Mouse (Mus musculus) embryo, embryonic 10.5 days (tissue): ENCODE measurements at regions not wholly inside any gene's neighbourhood (a gene's known extent, or its start where the extent isn't known, plus 50 kb on each side); places are given as distances from the start of the nearest gene placed in this dataset.

Experiments
- DNase-seq: peaks from one replicate; pipeline ENCODE4 v3.0.0-alpha.2; 2015; ENCODE audit warnings: low spot score

DNA sequence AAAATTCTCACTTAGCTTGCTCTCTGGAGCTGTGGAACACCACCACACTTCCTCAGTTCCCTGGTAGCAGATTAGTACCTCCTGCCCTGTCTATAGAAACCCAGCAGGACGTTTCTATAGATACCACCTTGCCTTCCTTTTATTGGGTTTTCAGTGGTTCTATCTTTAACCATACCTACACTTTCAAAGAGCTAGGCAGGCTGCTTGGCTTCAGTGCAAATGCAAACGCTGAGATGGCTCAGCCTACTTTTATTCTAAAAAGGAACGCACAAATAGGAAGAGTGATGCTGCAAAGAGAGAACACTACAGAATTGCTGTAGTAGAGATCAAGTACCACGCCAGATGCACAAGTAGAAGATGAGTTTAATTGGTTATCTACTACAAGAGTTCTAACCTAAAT lies 120.9 kb upstream of the Ifne start:
- DNase-seq, result no peak

DNA sequence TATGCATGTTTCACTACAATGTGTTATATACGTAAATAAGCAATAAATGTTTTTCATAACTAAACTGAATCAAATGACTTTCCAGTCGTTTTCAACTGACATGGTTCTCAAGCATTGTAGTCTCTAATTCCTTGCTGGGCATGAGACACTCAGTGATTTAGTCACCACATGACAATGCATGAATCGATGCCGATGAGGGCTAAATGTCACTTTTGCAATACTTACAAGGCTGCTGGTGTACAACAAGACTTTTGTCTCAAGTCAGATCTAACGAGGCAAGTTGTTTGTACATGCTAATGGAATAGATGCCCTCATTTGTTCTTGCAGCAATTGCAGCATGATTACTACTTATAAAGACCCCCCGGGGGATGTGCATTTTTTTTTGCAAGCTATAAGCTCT lies 120.2 kb upstream of the Ifne start:
- no peak for DNase-seq

- no peak for DNase-seq
Observed at GRCm38 (mm10) chr4:88998286-88998685, 118.3 kb upstream of the Ifne start.

GRCm38 (mm10) chr4:88995129-88995919 lies 115.3 kb upstream of the Ifne start:
- no peak for DNase-seq

DNA sequence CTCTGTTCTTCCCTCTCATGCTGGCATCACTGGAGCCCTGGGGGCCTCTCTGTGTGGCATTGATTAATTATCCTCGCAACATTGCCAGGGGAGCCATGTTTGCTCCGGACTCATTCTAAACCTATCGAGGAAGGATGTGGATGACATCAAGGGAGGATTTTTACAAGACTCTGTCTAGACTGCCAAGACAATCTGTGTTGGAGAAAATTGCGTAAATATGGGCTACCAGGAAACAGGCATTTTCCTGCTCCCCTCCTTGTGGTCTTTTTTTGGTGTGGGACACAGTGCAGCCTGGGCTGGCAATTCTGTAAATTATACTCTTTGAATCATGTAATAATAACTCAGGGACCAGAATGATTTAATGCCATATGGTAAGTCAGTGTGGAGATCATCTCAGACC lies 114.5 kb upstream of the Ifne start:
- DNase-seq, result no peak

DNA sequence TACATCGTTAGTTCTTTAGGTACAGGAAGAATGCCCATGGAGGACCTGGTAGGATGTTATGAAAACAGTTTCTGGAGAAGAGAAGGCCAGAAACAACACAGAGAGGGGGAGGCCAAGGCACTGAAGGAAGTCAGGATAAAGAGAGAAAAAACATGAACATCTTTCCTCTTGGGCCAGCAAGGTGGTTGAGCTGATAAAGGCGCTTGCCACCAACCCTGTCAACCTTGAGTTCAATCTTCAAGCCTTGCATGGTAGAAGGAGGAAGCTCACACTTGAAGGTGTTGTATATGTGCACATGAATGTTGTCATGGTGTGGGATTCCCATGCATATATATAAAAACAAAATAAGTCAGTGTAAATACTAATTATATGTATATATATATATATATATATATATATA lies 112.5 kb upstream of the Ifne start:
- no peak for DNase-seq

- no peak for DNase-seq
Observed at GRCm38 (mm10) chr4:88988363-88988762, 108.4 kb upstream of the Ifne start.

DNA sequence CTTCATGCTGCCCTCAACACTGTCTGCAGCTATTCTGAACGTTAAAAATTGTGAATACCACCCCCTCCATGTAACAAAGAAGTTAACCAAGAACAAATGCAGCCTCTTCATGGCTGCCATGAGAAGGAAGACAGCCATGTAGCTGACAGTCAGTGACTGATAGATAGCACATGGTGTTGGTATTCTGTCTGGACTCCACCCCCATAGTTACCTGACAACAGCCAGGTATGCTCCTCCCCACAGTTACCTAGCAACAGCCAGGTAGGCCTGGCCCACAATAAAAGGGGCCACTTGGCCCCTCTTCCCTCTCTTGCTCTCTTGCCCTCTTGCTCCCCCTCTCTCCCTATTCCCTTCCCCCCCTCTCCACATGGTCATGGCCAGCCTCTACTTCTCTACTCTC lies 107.1 kb upstream of the Ifne start:
- DNase-seq, result no peak

- DNase-seq, result no peak
Observed at GRCm38 (mm10) chr4:88982457-88982856, 102.5 kb upstream of the Ifne start.

DNA sequence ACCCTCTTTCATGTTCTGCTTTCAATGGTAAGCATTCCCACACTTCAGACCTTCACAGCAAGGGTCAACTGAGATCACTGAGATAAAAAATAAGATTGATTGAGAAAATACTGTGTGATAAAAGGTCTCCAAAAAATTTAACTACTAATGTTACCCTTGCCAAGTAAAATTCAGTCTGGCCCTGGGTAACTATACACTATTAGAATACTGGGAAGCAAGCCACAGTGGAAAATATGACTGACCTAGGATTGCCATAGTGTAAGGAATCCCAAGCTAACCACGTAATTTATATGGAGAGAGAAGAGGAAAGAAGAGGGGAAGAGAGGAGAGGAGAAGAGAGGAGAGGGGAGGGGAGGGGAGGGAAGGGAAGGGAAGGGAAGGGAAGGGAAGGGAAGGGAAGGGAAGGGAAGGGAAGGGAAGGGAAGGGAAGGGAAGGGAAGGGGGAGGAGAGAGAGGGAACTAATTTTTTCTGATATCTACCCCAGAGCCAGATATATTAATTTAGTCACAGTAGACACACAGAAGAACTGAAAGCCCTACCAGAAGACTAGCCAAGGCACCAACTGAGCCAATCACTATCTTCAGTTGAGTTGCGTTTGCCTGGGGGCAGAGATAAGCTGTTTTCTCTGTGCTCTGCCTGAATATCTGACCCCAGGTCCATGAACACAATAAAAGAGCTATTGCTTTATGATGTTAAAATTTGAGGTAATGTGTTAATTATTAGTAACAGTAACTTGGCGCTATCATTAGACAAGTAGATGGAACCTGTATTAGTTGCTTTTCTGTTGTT lies 97.3 kb upstream of the Ifne start:
- no peak for DNase-seq

- DNase-seq, result no peak
Observed at GRCm38 (mm10) chr4:88974535-88974934, 94.5 kb upstream of the Ifne start.

- no peak for DNase-seq
Observed at GRCm38 (mm10) chr4:88969134-88969841, 89.3 kb upstream of the Ifne start.

GRCm38 (mm10) chr4:88959621-88960020 lies 79.6 kb upstream of the Ifne start:
- no peak for DNase-seq

DNA sequence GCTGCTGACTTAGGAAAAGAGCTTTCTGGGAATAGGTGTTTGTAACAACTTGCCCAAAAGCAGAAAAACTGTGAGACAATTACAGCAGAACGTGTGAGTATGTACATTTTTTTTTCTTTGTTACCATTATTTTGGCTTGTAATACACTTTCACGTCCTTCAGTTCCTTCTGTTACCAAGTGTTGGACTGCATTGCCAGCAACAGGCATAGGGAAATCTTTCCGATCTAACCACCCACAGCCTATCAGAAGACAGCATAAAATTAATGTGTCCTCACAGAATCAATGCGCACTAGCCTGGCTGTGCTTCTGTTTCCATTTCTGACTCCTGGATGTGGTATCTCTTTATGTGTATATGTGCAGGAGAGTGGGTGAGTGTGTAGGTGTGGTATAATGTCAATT lies 76.6 kb upstream of the Ifne start:
- DNase-seq, result no peak

GRCm38 (mm10) chr4:88956151-88956550 lies 76.2 kb upstream of the Ifne start:
- DNase-seq, result no peak

DNA sequence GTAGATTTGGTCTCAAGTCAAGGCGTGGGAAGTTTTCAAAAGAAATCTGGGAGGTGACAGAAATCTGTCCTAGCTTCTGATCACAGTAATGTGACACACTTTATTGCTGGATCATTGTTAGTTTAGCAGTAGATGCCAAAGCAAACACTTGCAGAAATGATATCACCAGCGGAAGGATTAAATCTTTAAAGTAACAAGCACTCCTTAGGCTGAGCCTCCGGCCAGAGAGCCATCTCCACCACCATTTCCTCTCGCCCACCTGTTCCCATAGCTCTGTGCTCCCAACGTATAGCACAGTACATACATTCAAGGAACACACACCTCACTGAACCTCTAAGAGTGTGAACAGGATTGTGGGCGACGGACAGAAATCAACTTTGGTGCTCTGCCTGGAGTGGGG lies 75.6 kb upstream of the Ifne start:
- no peak for DNase-seq

GRCm38 (mm10) chr4:88954045-88954444 lies 74.0 kb upstream of the Ifne start:
- no peak for DNase-seq

DNA sequence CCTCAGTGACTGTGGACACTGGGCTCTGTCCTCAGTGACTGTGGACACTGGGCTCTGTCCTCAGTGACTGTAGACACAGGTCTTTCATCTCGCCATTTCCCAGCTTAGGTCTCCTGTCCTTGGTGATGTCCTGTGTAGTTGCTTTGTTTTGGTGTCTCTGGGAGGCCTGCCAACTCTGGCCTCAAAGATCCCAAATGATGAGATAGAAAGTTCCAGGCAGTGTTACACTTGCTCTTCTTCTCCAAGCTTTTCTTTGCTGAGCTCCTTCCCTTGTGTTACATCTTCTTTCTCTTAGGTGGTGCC lies 71.0 kb upstream of the Ifne start:
- no peak for DNase-seq

- DNase-seq, result peak; percentile 15
Observed at GRCm38 (mm10) chr4:88950181-88951033, 70.4 kb upstream of the Ifne start.

DNA sequence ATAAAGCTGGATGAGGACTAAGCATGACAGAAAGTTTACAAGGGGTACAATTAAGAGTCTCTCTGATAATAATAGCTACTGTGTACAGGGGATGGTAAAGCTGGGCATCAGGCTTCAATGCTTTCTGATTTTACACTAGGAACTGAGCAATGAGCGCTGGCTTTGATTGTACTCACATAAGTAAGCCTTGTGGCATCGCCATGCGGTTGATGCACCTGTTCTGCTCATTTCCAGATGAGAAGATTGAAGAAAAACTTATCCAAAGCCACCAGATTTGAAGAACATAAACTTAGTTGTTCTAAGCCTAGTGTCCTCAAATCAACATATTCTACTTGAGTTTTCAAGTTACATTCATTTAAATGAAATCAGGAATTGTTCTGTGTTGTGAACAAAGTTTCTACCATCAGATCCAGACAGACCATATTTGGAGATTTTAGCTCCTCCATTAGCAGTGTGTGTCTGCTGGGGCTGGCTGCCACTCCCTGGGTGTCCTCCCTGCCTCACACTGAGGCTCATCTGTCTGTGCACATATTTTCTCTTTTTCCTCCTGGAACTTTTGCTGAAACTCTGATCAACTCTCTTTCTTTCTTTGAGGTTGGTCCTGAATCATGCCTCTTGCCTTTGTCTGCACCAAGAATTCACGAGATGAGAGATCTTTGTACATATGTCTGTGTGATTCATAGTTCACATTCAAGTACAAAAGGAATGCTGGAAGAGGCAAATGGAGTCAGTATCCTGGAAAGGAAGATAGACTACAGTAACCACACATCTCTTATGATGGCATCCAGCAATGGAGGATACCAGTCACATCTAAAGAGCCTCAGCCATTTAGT lies 68.2 kb upstream of the Ifne start:
- no peak for DNase-seq

DNA sequence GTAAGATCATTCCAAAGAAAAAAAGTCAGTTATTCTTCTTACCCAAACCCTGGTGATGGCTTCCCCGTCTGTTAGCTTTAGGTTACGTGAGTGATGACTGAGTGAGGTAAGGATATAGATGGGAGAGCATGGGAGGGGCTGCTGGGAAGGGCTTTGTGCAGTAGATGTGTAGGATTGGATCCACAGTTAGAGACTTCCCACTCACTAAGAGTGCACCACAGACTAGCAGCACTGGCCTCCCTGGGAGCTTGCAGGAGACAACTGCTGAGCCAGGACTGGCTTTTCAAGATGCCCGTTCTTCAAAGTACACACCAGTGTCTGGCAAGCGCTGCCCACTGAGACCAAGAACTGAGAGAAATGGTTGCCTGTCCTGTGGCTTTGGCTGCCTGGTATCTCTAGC lies 62.0 kb upstream of the Ifne start:
- no peak for DNase-seq
